Mouse (Mus musculus) spleen, adult 2 months (tissue): ENCODE measurements around the gene Cbln3.

Experiments used
- CTCF ChIP-seq: fragments of 200-500 bp; IDR thresholded peaks from 2 replicates; pipeline ENCODE4 v1.5.1; 2011; ENCODE audit warnings: mild to moderate bottlenecking, inconsistent platforms; ENCODE audit not compliant: insufficient read depth, insufficient read length, insufficient replicate concordance; ENCODE audit errors: extremely low read depth
- POLR2A ChIP-seq: fragments of 200-500 bp; IDR thresholded peaks from 2 replicates; pipeline ENCODE4 v1.6.1; 2011; ENCODE audit warnings: low read depth, low read length, inconsistent platforms

GRCm38 (mm10) chr14:55833126-55833525 lies 51.1 kb downstream of the Cbln3 start:
- TF ChIP-seq CTCF, result no peak
- no peak for TF ChIP-seq POLR2A
